Mouse (Mus musculus) liver, embryonic 11.5 days (tissue): Measurements from ENCODE around the gene Kmt2d. TPM values are rescaled to one million over a fixed set of nuclear protein-coding genes. Genes with fewer than 3 reads are reported as not detected.

Experiments
- ATAC-seq: fragments of 200-750 bp; cut with Nextera tagmentation; replicated peaks from 2 replicates; pipeline ENCODE4 v1.8.0; 2017; ENCODE audit warnings: moderate number of reproducible peaks, mild to moderate bottlenecking, moderate TSS enrichment, moderate library complexity; ENCODE audit not compliant: low FRiP score
- DNase-seq: peaks from one replicate; pipeline ENCODE4 v3.0.0-alpha.2; 2017; ENCODE audit warnings: low spot score
- H3K27ac ChIP-seq: fragments of 300-500 bp; sonication (generic); 2 replicates; pipeline ENCODE4 v1.5.1; 2014; ENCODE audit warnings: mild to moderate bottlenecking, low read depth, low read length, control low read depth
- H3K27me3 ChIP-seq: fragments of 300-500 bp; sonication (generic); replicated peaks from 2 replicates; pipeline ENCODE4 v1.6.1; 2014; ENCODE audit warnings: low read length, mixed read lengths; ENCODE audit not compliant: control insufficient read depth, insufficient read depth
- H3K36me3 ChIP-seq: fragments of 300-500 bp; sonication (generic); 2 replicates; pipeline ENCODE4 v1.6.1; 2014; ENCODE audit warnings: mild to moderate bottlenecking, low read length, moderate library complexity, mixed read lengths; ENCODE audit not compliant: control insufficient read depth, insufficient read depth
- H3K4me1 ChIP-seq: fragments of 300-500 bp; sonication (generic); replicated peaks from 2 replicates; pipeline ENCODE4 v1.6.1; 2014; ENCODE audit warnings: low read length, mixed read lengths; ENCODE audit not compliant: control insufficient read depth, insufficient read depth
- H3K4me2 ChIP-seq: fragments of 300-500 bp; sonication (generic); 2 replicates; pipeline ENCODE4 v1.6.1; 2014; ENCODE audit warnings: mild to moderate bottlenecking, control low read depth, moderate library complexity
- H3K4me3 ChIP-seq: fragments of 300-500 bp; sonication (generic); 2 replicates; pipeline ENCODE4 v1.5.1; 2014; ENCODE audit warnings: low read depth, low read length, control low read depth
- H3K9ac ChIP-seq: fragments of 300-500 bp; sonication (generic); 2 replicates; pipeline ENCODE4 v1.6.1; 2014; ENCODE audit warnings: low read depth, low read length, control low read depth
- H3K9me3 ChIP-seq: fragments of 300-500 bp; sonication (generic); 2 replicates; pipeline ENCODE4 v1.6.1; 2016; ENCODE audit warnings: low read length, inconsistent platforms, mixed read lengths; ENCODE audit not compliant: control insufficient read depth
- WGBS: fragments of 180-500 bp; shearing (Covaris S2); extraction: QIAGEN DNeasy Blood & Tissue Kit; methylation state at CpG from one replicate; pipeline ENCODE4 v1.1.7; 2014; 5-methylcytosine and 5-hydroxymethylcytosine counted together
- polyA plus RNA-seq: library from polyadenylated mRNA; unstranded; fragments of >200 nt; fragmentation: Nextera tagmentation; extraction: Ambion mirVana; gene quantifications from 2 replicates; pipeline ENCODE4 v1.2.1, GENCODE M21; 2014

The Kmt2d gene
- polyA plus RNA-seq, 1 experiment from 2014 or later, result 17.0 TPM

DNA sequence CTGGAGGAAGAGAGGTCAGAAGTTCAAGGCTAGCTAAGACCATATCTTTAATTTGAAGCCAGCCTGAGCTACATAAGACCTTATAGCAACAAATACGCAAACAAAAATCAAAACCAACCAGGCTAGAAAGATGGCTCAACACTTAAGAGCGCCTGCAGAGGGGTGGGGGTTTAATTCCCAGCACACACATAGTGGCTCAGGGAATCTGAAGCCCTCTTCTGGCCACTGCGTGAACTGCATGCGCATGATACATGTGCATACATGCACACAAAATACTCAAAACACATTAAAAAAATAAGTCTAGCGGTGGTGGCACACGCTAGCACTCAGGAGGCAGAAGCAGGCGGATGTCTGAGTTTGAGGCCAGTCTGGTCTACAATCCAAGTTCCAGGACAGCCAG, 85.3 kb downstream of the Kmt2d start:
- 30% methylated on average over 7 of the region's 7 CpGs for WGBS
- Histone ChIP-seq H3K4me3 (no peak overlapping the region), H3K4me2 (no peak overlapping the region), H3K36me3 (no peaks in the 10 kb centered on the region), H3K9me3 (no peaks in the 10 kb centered on the region), H3K9ac (no peak overlapping the region), H3K27ac (no peak overlapping the region), H3K4me1 (peaks cover under 1% of the 10 kb centered on the region), H3K27me3 (peaks cover 71% of the 10 kb centered on the region)
- ATAC-seq, result no peak
- DNase-seq, result no peak

Other genes starting within 250 kb of the Kmt2d start
- 13.2 TPM in 2 replicates for gene Cacnb3, start 240.4 kb downstream of the Kmt2d start, polyA plus RNA-seq
- gene Ddx23, start 208.3 kb downstream of the Kmt2d start, polyA plus RNA-seq, result 18.8 and 19.4 TPM in 2 replicates
- 0.60 and 0.68 TPM in 2 replicates for gene Rnd1, start 193.7 kb downstream of the Kmt2d start, polyA plus RNA-seq
- 0.09 and 0.19 TPM in 2 replicates for gene Ccdc65, start 163.0 kb downstream of the Kmt2d start, polyA plus RNA-seq
- 101 and 105 TPM in 2 replicates for gene Fkbp11, start 143.0 kb downstream of the Kmt2d start, polyA plus RNA-seq
- gene Arf3, start 108.0 kb downstream of the Kmt2d start, polyA plus RNA-seq, result 25.3 and 25.8 TPM in 2 replicates
- gene Wnt10b, start 93.1 kb downstream of the Kmt2d start, polyA plus RNA-seq, result not detected in 2 replicates
- gene Wnt1, start 81.3 kb downstream of the Kmt2d start, polyA plus RNA-seq, result not detected in 2 replicates
- 0.12 and 0.16 TPM in 2 replicates for gene Ddn, start 61.7 kb downstream of the Kmt2d start, polyA plus RNA-seq
- gene Prkag1, start 39.7 kb downstream of the Kmt2d start, polyA plus RNA-seq, result 128 and 140 TPM in 2 replicates
- gene Rhebl1, start 23.3 kb upstream of the Kmt2d start, polyA plus RNA-seq, result 6.7 and 7.4 TPM in 2 replicates
- gene Dhh, start 27.3 kb upstream of the Kmt2d start, polyA plus RNA-seq, result 0.37 and 0.45 TPM in 2 replicates
- 1.6 and 2.8 TPM in 2 replicates for gene Lmbr1l, start 47.0 kb upstream of the Kmt2d start, polyA plus RNA-seq
- 1,854 and 2,015 TPM in 2 replicates for gene Tuba1b, start 63.4 kb upstream of the Kmt2d start, polyA plus RNA-seq
- not detected in 2 replicates for gene Gm49450, start 82.3 kb upstream of the Kmt2d start, polyA plus RNA-seq
- gene Tuba1a, start 82.5 kb upstream of the Kmt2d start, polyA plus RNA-seq, result 419 and 432 TPM in 2 replicates
- 202 and 214 TPM in 2 replicates for gene Tuba1c, start 158.7 kb upstream of the Kmt2d start, polyA plus RNA-seq
- 0.36 and 0.90 TPM in 2 replicates for gene Prph, start 184.0 kb upstream of the Kmt2d start, polyA plus RNA-seq
- 26.5 and 27.8 TPM in 2 replicates for gene Troap, start 203.4 kb upstream of the Kmt2d start, polyA plus RNA-seq
- 0.25 TPM in 1 of 2 replicates, not detected in the other for gene C1ql4, start 216.6 kb upstream of the Kmt2d start, polyA plus RNA-seq
- 17.1 and 19.8 TPM in 2 replicates for gene Dnajc22, start 222.0 kb upstream of the Kmt2d start, polyA plus RNA-seq